Mouse (Mus musculus): ENCODE measurements around the gene Ddias.

DNA sequence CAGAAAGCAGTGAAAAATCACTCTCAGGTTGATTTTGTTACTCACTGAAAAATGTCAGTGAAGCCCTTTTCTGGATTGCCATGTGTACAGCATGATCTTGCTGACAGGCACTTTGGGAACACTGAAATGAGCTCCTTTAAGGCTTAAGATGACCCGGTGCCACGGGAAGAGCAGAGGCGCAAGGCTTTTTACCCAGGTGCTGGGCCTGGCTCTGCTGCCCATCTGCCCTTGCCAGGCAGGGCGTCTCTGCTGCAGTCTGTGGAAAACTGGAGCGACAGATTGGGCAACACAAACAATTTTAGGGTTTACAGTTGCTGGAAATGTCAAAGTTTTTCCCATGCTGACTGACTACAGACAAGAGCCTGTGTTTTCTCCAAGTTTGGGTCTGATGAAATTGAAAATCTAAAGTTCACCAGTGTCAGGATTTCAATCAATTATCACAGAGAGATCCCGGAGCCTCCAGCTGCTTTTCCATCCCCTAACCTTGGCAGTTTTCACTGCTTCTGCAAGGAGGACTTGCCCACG, 53.0 kb downstream of the Ddias start:
- TF ChIP-seq POLR2A (IDR thresholded peaks at IDR 0.05; ENCODE audit: control insufficient read depth, low read depth, low read length) (no peak), CTCF (IDR thresholded peaks at IDR 0.05; ENCODE audit: control insufficient read depth, insufficient read depth, insufficient replicate concordance, low read depth, low read length) (no peak)
